7 mouse cellular contexts compared by ENCODE assay signal in the genomic region with DNA sequence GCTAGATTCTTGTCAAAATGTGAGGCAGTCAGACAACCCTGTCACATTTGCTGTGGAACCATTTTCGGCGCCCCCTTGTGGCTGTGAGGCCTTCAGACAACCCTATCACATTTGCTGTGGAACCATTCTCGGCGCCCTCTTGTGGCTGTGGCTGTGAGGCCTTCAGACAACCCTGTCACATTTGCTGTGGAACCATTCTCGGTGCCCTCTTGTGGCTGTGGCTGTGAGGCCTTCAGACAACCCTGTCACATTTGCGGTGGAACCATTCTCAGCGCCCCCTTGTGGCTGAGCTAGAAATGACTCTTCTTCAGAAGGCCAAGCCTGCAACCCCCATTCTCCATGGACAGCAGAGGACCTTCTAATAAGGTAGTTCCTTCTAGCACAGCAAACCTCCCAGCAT. TPM values are rescaled to one million over a fixed set of nuclear protein-coding genes. Genes with fewer than 3 reads are reported as not detected.
DNase-seq lines count a peak whose midpoint lies in the region; ATAC-seq and TF ChIP-seq lines count a peak whose summit lies in the region.

No protein-coding gene starts in this region.

- no peak overlapping the region for H3K27ac ChIP-seq in limb, embryonic 13.5 days
- H3K27ac ChIP-seq in midbrain, postnatal 0 days (ENCODE audit: low read depth, low read length), result no peak overlapping the region

- peak; percentile 95 for DNase-seq in adrenal gland, postnatal 10 days
- peak; percentile 88 for DNase-seq in embryo, embryonic 9.5 days (ENCODE audit: extremely low spot score)
- peak; percentile 96 to 99 for DNase-seq in heart, adult 18-20 months
- DNase-seq in kidney, adult 8-10 months, result peak; percentile 93 to 98
- DNase-seq in midbrain, postnatal 0 days (ENCODE audit: low spot score), result peak; percentile 98
- peak; percentile 85 to 92 for DNase-seq in spleen, postnatal 14 days (ENCODE audit: low spot score in 2 of 2)

- H3K27me3 ChIP-seq in limb, embryonic 13.5 days, result no peaks in the 10 kb centered on the region
- no peaks in the 10 kb centered on the region for H3K27me3 ChIP-seq in midbrain, postnatal 0 days (ENCODE audit: insufficient read depth, low read length)

- H3K4me2 ChIP-seq in limb, embryonic 13.5 days (replicated peaks), result no peak overlapping the region
- H3K4me2 ChIP-seq in midbrain, postnatal 0 days (ENCODE audit: low read depth, low read length, poor library complexity, severe bottlenecking), result no peak overlapping the region

- peak; percentile 99 for TF ChIP-seq CTCF in midbrain, postnatal 0 days (IDR thresholded peaks at IDR 0.05)

- peak; percentile 42; the same call in 1 of the 2 replicates for ATAC-seq in limb, embryonic 13.5 days (ENCODE audit: low FRiP score, low read depth)
- peak; percentile 65; the same call in 1 of the 2 replicates for ATAC-seq in midbrain, postnatal 0 days (ENCODE audit: low FRiP score)

- WGBS in limb, embryonic 13.5 days, result 3% methylated on average over 7 of the region's 7 CpGs
- 8% methylated on average over 7 of the region's 7 CpGs for WGBS in midbrain, postnatal 0 days

- H3K36me3 ChIP-seq in limb, embryonic 13.5 days, result no peaks in the 10 kb centered on the region
- no peaks in the 10 kb centered on the region for H3K36me3 ChIP-seq in midbrain, postnatal 0 days (ENCODE audit: insufficient read depth, low read length)

- no peaks in the 10 kb centered on the region for H3K9me3 ChIP-seq in limb, embryonic 13.5 days
- no peaks in the 10 kb centered on the region for H3K9me3 ChIP-seq in midbrain, postnatal 0 days (ENCODE audit: low read length)

- H3K4me3 ChIP-seq in limb, embryonic 13.5 days, result no peak overlapping the region
- no peak overlapping the region for H3K4me3 ChIP-seq in midbrain, postnatal 0 days (ENCODE audit: low read depth, low read length)

- H3K4me1 ChIP-seq in limb, embryonic 13.5 days, result peaks cover 20% of the 10 kb centered on the region
- H3K4me1 ChIP-seq in midbrain, postnatal 0 days (ENCODE audit: insufficient read depth, low read length), result no peaks in the 10 kb centered on the region

- H3K9ac ChIP-seq in limb, embryonic 13.5 days, result no peak overlapping the region
- no peak overlapping the region for H3K9ac ChIP-seq in midbrain, postnatal 0 days (replicated peaks; ENCODE audit: low read length, poor library complexity, severe bottlenecking)

RNA-seq across cellular contexts. Expression of a gene that starts 10.4 kb away (rescaled TPM):
- 10 to 100 TPM; 31.8 to 38.0 TPM for total RNA-seq in adrenal gland, postnatal 10 days (2021)
- 10 to 100 TPM; 17.4 to 19.9 TPM for total RNA-seq in heart, adult 18-20 months (2021)
- 15.7 and 16.4 TPM in 2 replicates for polyA plus RNA-seq in limb, embryonic 13.5 days (2015; fragmentation: Nextera tagmentation; extraction: Ambion mirVana)
- total RNA-seq in midbrain, postnatal 0 days (2014; rRNA removed), result 23.3 and 26.3 TPM in 2 replicates
- polyA plus RNA-seq in midbrain, postnatal 0 days (2015; fragmentation: Nextera tagmentation; extraction: Ambion mirVana), result 13.5 and 19.8 TPM in 2 replicates

RNA-seq across cellular contexts. Expression of a gene that starts 31.2 kb away (rescaled TPM):
- 100 to 1,000 TPM; 492 to 561 TPM for total RNA-seq in adrenal gland, postnatal 10 days (2021)
- 100 to 1,000 TPM; 343 to 377 TPM for total RNA-seq in heart, adult 18-20 months (2021)
- polyA plus RNA-seq in limb, embryonic 13.5 days (2015; fragmentation: Nextera tagmentation; extraction: Ambion mirVana), result 15.0 and 15.8 TPM in 2 replicates
- 34.5 and 35.3 TPM in 2 replicates for total RNA-seq in midbrain, postnatal 0 days (2014; rRNA removed)
- polyA plus RNA-seq in midbrain, postnatal 0 days (2015; fragmentation: Nextera tagmentation; extraction: Ambion mirVana), result 32.0 and 33.1 TPM in 2 replicates
